Mouse (Mus musculus) C2C12 (cell line): ENCODE data around the gene Soat1.

Experiments
- CEBPB ChIP-seq: IDR thresholded peaks from one replicate; pipeline ENCODE4 v1.6.1; 2011; ENCODE audit warnings: low read depth, mild to moderate bottlenecking, control low read depth, moderate library complexity
- CTCF ChIP-seq: IDR thresholded peaks from one replicate; pipeline ENCODE4 v1.5.1; 2011; ENCODE audit not compliant: control insufficient read depth, insufficient read depth, insufficient read length
- FOSL1 ChIP-seq: IDR thresholded peaks from one replicate; pipeline ENCODE4 v1.8.0; 2011; ENCODE audit warnings: mild to moderate bottlenecking, low read length; ENCODE audit not compliant: poor library complexity, insufficient read depth, severe bottlenecking
- MAX ChIP-seq: IDR thresholded peaks from one replicate; pipeline ENCODE4 v1.6.1; 2011; ENCODE audit warnings: mild to moderate bottlenecking, control low read depth

- TF ChIP-seq MAX (no peak), CTCF (no peak), FOSL1 (no peak), CEBPB (no peak)
Measured at GRCm38 (mm10) chr1:156474854-156475253, 723 bp upstream of the Soat1 start.
